Mouse (Mus musculus) large intestine, adult 2 months (tissue): ENCODE data around the gene Saxo1. TPM values are rescaled to one million over a fixed set of nuclear protein-coding genes. Genes with fewer than 3 reads are reported as not detected.

ENCODE experiments used
- DNase-seq: peaks from one replicate; pipeline ENCODE4 v3.0.0-alpha.2; 2012; ENCODE audit warnings: low read depth, low spot score
- WGBS: fragments of 180-500 bp; shearing (Covaris S2); methylation state at CpG from one replicate; pipeline ENCODE4 v1.1.7; 2018; 5-methylcytosine and 5-hydroxymethylcytosine counted together
- polyA plus RNA-seq: library from polyadenylated mRNA; depleted of rRNA; stranded (reverse); fragments of >200 nt; gene quantifications from 2 replicates; pipeline ENCODE4 v1.2.3, GENCODE M21; 2012; rRNA removed

The Saxo1 gene
- not detected in 2 replicates for polyA plus RNA-seq

DNA sequence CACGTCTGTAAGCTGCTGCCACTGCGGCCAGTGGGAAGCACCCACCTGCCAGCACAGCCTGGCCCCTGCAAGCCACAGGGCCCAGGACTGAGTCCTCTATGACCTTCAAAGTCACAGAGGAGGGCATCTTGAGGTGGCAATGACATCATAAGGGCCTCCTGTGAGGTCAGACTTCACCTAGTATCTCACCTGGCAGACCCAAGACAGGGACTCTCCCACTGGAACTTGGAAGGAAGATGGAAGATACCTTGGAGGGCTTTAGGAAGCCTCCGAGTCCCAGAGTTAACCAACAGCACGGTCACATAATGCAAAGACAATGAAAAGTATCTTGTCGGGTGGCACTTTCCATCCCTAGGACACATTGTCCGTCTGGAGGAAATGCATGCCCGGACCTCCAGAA is at the start of gene Saxo1:
Saxo1 (minus strand) TSS at position 101 of the 400 bp plus-strand sequence.
- DNase-seq = no peak
- 95% methylated on average over 7 of the region's 7 CpGs for WGBS

DNA sequence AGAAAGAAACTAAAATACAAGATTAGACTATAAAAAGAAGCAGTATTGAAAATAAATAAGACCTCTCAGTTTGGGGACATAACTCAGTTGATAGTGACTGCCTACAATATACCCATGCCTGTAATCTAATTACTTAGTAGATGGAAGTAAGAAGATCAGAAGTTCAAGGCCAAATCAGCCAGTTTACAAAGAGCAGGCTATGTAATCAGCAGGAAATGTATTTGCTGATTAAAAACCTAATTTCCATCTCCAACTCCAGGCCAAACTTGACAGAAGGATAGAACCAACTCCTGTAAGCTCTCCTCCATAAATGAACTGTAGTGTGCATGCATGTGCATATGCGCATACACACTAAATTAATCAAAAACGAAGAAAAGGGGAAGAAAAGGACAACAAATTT is 33.2 kb upstream of the Saxo1 start:
- DNase-seq = no peak
- WGBS = 91% methylated on average over 2 of the region's 2 CpGs

DNA sequence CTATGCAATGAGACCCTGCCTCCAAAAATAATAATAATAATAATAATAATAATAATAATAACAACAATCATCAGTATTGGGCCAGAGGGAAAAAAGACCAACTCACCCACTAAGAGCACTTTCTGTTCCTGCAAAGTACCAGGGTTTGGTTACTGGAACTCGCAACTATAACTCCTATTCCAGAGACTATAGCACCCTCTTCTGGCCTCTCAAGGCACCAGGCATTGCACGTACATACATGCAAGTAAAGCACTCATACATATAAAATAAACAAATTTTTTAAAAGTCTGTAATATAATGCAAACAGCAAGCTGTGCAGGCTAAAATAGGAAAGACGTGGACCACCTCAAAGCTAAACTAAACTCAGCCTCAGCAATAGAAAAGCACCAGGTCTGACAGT is 30.1 kb upstream of the Saxo1 start:
- DNase-seq = no peak
- WGBS = 83% methylated on average over 3 of the region's 3 CpGs

DNA sequence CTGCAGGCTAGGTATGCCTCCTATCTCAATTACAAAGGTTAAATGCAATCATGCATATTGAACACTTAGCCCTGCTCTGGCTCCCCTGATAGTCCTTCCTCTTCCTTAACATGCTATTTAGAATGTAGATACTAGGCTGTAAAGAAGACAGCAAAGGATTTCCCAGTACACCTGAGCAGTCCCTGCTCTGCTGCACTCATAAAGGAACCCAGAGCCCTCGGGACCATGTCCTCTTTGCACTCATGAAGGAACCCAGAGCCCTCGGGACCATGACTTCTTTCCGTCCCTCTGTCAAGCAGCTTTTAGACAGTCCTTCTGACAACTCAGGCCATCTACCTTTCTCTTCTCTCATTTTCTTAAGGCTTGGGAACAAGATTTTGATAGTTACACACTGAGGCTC is 22.5 kb upstream of the Saxo1 start:
- WGBS = 80% methylated on average over 3 of the region's 3 CpGs
- no peak for DNase-seq

DNA sequence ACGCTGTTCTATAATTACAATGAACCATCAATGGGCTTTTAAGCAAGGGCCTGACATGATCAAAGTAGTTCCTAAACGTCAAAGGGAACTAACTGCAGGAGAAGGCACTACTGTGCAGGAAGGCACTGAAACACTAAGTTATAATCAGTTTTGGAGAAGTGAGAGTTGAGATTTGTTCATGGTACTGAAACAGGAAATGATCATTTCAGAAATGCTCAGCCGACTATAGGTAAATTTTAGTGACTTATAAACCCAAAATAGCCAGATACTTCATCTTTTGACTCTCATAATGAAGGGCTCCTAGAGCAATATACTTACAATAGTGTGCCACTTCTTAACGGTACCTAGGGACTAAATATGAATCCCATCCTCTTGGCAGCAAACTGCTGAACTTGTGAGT is 21.9 kb upstream of the Saxo1 start:
- no peak for DNase-seq
- 50% methylated on average over 4 of the region's 4 CpGs for WGBS

DNA sequence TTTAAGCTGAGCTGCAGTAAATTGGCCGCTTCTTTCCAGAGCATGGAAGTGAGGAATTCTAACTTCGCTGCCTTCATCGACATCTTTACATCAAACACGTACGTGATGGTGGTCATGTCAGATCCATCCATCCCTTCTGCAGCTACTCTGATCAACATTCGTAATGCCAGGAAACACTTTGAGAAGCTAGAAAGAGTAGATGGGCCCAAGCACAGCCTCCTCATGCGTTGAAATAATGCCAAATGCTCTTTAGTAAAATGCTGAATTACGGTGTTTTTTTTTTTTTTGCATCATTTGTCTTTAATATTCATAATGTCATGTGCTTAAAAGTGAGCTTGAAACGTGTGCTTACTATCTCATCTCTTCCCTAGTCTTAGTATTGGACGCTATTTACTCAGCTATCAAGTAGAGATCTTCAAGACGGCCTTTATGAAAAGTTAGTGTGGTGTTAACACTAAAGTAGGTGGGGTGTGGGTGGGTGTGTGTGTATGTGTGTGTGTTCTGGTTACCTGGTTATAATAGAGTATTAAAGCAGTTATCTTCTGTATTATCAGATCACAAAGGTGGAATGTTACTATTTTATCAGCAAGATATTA is 18.6 kb upstream of the Saxo1 start:
- WGBS = 8% methylated on average over 11 of the region's 11 CpGs
- no peak for DNase-seq

DNA sequence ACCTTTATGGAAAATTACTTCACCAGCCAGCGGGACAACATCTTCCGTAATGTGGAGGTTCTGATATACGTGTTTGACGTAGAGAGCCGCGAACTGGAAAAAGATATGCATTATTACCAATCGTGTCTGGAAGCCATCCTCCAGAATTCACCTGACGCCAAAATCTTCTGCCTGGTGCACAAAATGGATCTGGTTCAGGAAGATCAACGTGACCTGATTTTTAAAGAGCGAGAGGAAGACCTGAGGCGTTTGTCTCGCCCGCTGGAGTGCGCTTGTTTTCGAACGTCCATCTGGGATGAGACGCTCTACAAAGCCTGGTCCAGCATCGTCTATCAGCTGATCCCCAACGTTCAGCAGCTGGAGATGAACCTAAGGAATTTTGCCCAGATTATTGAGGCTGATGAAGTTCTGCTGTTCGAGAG is 18.0 kb upstream of the Saxo1 start:
- under 1% methylated on average over 20 of the region's 20 CpGs for WGBS
- peak; percentile 13 for DNase-seq

DNA sequence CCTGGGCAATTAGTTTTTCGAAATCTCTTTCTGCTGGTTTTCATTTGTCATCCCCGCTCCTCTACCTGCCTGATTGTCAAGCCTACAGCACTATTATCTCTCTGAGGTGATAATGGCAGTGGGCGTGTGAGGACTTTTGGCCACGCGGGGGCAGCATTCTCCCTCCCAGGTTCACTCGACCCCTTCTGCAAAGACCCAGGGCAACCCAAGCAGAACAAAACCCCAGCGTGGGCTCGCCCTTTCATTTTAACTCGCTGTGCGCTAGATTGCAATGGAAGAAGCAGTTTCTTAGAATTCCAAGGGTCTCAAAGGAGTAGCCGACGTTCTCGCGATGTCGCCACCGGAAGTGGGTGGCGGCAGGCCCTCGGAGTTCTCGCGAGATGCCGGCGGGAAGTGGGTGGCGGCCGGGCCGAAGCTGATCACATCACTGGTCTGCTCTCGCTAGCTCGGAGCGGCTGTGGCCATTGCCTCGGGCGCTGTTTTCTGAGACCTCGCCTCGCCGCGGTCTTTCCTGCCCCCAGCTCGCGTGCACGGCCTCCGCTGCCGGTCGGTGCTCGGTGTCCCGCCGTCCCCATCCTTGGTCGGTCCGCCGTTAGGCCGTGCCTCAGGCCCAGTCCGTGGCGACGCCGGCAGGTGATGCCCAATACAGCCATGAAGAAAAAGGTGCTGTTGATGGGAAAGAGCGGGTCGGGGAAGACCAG is 17.3 kb upstream of the Saxo1 start, which contains the start of gene Rraga:
Rraga (plus strand) TSS at position 386 of the 701 bp plus-strand sequence.
- under 1% methylated on average over 53 of the region's 53 CpGs for WGBS
- peak; percentile 84 for DNase-seq

DNA sequence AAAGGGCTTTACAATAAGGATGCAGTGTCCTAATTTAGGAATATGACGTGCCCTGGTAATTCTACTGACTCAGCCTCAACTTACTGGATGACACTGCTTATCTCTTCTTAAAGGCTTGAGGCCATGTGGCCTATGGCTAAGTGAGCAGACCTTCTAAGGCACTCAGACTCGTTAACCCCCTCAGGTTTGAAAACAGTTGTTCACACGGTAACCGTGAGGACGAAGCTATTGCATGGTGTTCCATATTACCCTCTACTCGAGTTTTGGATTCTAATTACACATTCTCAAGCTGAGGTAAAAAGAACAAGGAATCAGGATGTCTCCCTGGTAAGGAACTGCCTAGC is 16.8 kb upstream of the Saxo1 start:
- WGBS = 9% methylated on average over 6 of the region's 6 CpGs

DNA sequence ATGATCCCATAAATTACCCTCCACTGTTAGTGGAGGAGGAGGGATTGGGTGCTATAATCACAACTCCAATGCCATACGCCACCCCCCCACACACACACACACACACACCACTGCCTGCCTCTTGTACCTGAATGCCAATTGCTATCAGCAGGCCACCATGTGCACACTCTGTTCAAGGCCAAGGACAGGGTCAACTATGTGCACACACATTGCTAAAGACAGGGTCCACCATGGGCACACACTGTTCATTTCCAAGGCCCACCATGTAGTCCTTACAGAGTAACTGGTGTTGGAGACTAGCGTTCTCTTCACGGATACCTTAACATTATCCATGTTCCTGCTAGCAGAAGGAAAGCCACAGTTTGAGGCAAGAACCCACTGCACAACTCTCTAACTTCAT is 2.9 kb upstream of the Saxo1 start:
- no peak for DNase-seq
- 90% methylated on average over 3 of the region's 3 CpGs for WGBS

More for the DNA sequence above, 16.8 kb upstream of the Saxo1 start:
- no peak for DNase-seq

DNA sequence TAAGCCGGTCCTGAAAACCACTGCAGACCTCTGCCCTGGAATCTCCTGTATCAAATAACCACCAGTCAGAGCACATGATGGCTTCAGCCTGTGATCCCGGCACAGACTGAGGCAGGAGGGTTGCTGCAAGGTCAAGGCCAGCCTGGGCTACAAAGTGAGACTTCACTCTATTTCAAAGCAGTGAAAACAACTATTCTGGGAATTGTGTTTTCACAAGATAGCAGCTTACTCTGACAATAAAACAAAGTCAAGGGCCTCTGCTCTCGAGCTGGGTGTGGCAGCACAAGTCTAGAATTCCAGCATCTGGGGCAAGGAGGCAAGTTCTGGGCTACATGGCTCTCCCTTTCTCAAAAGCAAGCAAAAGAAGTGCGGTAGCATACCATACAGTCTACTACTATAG is 878 bp upstream of the Saxo1 start:
- DNase-seq = no peak
- 43% methylated on average over 4 of the region's 4 CpGs for WGBS

DNA sequence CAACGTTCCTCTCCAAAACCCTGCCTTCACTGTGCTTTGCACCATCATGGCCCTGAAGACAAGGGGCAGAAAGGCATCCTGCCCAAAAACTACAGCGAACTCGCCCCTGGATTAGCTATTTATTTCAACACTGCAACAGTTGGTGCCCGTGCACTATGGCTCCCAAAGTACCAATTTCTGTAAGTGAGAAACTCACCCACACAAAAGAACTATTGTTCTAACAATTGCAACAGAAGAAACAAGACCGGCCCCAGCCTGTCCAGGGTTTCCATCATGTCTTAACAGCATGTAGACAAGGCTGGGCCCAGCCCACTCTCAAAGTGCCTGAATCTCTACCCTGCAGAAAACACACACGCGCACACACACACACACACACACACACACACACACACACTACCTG is 757 bp downstream of the Saxo1 start:
- DNase-seq = no peak
- WGBS = 53% methylated on average over 7 of the region's 7 CpGs

DNA sequence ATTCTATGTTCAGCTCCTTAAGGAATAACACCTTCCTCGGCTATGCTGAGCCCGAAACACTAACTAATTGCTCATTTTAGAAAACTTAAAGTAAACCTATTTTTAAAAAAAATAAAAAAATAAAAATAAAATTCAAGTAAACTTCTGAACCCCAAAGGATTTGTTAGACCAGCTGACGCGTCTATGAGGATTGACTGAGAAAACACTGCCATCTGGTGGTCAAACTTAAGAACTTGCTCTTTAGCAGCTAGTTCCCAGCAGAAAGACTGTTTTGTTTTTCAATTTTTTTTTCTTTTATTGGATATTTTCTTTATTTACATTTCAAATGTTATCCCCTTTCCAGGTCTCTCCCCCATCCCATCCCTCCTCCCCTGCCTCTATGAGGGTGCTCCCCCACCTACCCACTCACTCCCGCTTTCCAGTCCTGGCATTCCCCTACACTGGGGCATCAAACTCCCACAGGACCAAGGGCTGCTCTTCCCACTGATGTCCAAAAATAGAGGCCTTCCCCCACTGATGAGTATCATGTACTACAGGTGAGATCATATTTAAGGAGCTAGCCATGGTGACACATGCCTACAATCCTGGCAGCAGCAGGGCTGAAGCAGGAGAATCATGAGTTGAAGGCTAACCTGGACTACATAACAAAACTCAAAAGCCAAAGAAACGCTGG is 3.0 kb downstream of the Saxo1 start:
- DNase-seq = peak; percentile 24
- 26% methylated on average over 6 of the region's 6 CpGs for WGBS

DNA sequence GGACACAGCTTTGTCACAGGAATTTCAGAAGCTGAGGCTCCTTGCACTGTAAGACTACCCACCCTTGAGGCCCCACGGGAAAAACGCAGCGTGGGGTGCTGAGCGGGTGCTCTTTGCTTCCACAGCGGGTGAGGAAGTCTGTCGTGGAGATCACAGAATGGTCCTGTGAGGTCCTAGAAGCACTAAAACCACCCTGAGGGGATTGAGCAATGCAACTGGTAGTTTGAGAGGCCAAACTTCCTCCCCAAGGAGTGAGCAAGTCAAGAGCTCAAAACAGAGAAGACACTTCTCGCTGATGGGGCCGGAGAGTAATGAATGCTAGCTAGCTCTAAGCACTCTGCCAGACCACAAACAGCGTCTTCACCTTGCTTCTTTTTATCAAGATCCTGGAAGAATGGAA is 9.8 kb downstream of the Saxo1 start:
- no peak for DNase-seq
- WGBS = 75% methylated on average over 9 of the region's 9 CpGs

DNA sequence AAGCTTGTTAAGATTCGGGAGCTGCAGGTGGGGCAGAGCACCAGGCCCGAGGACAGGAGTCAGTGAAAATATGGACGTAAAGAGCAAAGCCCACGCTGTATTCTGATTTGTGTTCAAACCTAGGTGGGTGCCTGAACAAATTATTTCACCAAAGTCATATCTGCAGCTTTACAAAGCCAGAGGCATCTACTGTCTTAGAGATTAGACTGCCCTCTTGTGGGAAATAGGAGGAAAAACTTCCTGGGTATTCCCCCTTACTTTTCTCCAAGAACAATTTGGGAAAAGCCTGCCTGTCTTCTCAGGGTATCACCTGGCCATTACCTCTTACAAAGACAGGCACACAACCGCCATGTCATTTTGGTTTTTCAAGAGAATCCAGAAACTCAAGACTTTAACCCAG is 12.5 kb downstream of the Saxo1 start:
- WGBS = 49% methylated on average over 5 of the region's 5 CpGs
- no peak for DNase-seq

DNA sequence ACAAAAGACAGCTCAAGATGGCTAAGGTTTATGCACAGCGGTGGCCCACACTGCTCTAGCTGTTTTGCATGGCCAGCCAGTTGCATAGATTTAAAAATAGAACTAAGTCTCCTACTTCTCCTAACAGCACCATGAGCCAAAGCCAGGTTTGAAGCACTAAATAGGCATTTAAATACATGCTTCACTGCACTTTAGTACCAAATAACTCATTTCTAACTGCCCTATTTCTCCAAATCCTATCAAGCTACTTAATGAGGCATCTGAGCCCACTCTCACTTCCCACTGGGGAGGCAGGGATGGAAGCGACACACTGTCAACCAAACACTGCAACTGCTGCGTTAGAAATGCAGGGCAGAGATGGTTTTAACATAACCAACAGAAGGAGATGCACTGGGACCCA is 14.1 kb downstream of the Saxo1 start:
- DNase-seq = no peak
- 86% methylated on average over 3 of the region's 3 CpGs for WGBS

DNA sequence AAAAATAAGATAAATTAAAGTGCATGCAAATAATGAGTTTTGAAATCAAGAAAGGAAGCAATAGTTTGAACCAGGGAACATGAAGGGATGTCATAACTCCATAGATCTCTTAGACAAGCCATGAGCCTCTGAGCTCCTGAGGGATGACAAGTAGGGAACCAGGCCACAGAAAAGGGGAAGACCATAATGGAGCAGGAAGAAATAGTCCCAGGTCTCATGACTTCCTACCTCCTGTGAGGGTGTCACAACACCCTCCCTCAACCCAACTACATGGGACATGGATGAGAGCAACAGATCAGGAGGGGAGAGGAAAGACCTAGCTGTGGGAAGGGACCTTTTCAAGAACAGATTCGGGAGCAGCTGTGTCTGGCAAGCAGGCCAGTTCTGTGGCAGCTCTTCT is 16.6 kb downstream of the Saxo1 start:
- no peak for DNase-seq
- 92% methylated on average over 1 of the region's 1 CpGs for WGBS

DNA sequence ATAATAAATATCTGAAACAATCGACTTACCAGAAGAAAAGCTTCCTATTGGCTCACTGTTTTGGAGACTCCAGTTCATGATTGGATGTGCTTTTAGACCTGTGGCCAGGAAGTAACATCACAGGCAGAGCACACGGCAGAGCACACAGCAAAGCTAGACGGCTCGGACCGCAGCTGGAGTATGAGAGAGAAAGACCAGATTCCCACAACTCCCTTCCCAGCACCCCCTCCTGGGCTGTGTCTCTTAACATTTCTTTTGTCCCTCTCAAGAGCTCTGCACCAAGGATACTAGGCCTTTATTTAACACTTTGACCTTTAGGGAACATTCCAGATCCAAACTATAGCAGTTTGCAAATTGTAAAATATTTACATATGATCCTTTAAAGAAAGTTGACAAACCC is 19.2 kb downstream of the Saxo1 start:
- 92% methylated on average over 5 of the region's 5 CpGs for WGBS

DNA sequence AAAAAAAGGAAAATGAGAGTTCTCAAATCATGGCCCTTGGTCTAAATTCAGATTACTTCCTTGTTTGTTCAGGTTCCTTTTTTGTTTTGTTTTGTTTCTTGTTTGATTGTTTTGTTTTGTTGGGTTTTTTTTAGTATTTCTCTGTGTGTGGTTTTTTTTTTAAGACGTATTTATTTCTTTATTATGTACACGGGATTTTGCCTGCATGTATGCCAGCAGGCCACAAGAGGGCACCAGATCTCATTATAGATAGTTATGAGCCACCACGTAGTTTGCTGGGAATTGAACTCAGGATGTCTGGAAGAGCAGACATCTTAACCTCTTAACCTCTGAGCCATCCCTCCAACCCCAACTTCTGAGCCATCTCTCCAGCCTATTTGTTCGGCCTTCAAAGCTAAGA is 20.2 kb downstream of the Saxo1 start:
- DNase-seq = peak; percentile 10
- WGBS = 33% methylated on average over 4 of the region's 4 CpGs

More for the DNA sequence above, 19.2 kb downstream of the Saxo1 start:
- DNase-seq = no peak

DNA sequence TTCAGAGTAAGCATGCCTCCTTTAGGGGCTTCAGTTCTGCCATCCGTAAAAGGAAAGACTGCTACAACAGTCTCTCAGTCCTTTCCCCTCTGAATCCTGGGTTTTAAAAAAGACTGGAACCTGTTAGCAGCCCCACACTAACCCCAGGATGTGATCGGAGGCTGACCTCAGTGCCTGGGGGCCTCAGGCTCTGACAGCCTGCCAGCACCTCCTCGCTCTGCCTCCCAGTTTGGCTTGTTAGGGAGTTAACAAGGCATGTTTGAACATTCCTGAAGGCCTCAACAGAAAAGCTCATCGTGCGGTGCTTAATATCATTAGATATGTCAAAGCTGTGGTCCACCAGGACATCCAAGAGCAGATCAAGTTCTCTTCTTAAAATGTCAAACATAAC is 24.0 kb downstream of the Saxo1 start:
- 61% methylated on average over 5 of the region's 5 CpGs for WGBS
- no peak for DNase-seq
